Mouse (Mus musculus): ENCODE data around the gene Hspa2. TPM values are rescaled to one million over a fixed set of nuclear protein-coding genes. Genes with fewer than 3 reads are reported as not detected.

Gene Hspa2
- polyA plus RNA-seq, 1 experiment from 2014 or later: 15.4 TPM

- WGBS: 43% methylated on average over 7 of the region's 7 CpGs
- Histone ChIP-seq H3K4me1 (replicated peaks; ENCODE audit: control insufficient read depth, insufficient read depth, low read length) (peaks cover 19% of the 10 kb centered on the region), H3K36me3 (ENCODE audit: control insufficient read depth, insufficient read depth, low read length) (no peaks in the 10 kb centered on the region), H3K9ac (ENCODE audit: low read length) (no peak overlapping the region), H3K9me3 (ENCODE audit: control insufficient read depth, low read length) (no peaks in the 10 kb centered on the region), H3K27ac (ENCODE audit: low read length) (no peak overlapping the region), H3K4me3 (ENCODE audit: low read length) (no peak overlapping the region), H3K4me2 (ENCODE audit: low read depth, low read length) (no peak overlapping the region), H3K27me3 (ENCODE audit: control insufficient read depth, insufficient read depth, low read depth, low read length) (no peaks in the 10 kb centered on the region)
- ATAC-seq (ENCODE audit: low read depth): no peak
Measured at GRCm38 (mm10) chr12:76376649-76377048, 27.3 kb upstream of the Hspa2 start.

GRCm38 (mm10) chr12:76377059-76377458 is 26.9 kb upstream of the Hspa2 start:
- Histone ChIP-seq H3K27ac (ENCODE audit: low read length) (no peak overlapping the region), H3K9ac (ENCODE audit: low read length) (no peak overlapping the region), H3K4me1 (replicated peaks; ENCODE audit: control insufficient read depth, insufficient read depth, low read length) (peaks cover 16% of the 10 kb centered on the region), H3K9me3 (ENCODE audit: control insufficient read depth, low read length) (no peaks in the 10 kb centered on the region), H3K27me3 (ENCODE audit: control insufficient read depth, insufficient read depth, low read depth, low read length) (no peaks in the 10 kb centered on the region), H3K4me2 (ENCODE audit: low read depth, low read length) (no peak overlapping the region), H3K36me3 (ENCODE audit: control insufficient read depth, insufficient read depth, low read length) (no peaks in the 10 kb centered on the region), H3K4me3 (ENCODE audit: low read length) (no peak overlapping the region)
- no peak for ATAC-seq (ENCODE audit: low read depth)
- 93% methylated on average over 6 of the region's 6 CpGs for WGBS

GRCm38 (mm10) chr12:76377726-76378125 is 26.2 kb upstream of the Hspa2 start:
- H3K4me3 ChIP-seq (ENCODE audit: low read length): no peak overlapping the region
- no peaks in the 10 kb centered on the region for H3K27me3 ChIP-seq (ENCODE audit: control insufficient read depth, insufficient read depth, low read depth, low read length)
- H3K27ac ChIP-seq (ENCODE audit: low read length): no peak overlapping the region
- no peak overlapping the region for H3K9ac ChIP-seq (ENCODE audit: low read length)
- H3K36me3 ChIP-seq (ENCODE audit: control insufficient read depth, insufficient read depth, low read length): no peaks in the 10 kb centered on the region
- no peaks in the 10 kb centered on the region for H3K9me3 ChIP-seq (ENCODE audit: control insufficient read depth, low read length)
- H3K4me2 ChIP-seq (ENCODE audit: low read depth, low read length): no peak overlapping the region
- WGBS: 91% methylated on average over 3 of the region's 3 CpGs
- ATAC-seq (ENCODE audit: low read depth): no peak
- peaks cover 10% of the 10 kb centered on the region for H3K4me1 ChIP-seq (replicated peaks; ENCODE audit: control insufficient read depth, insufficient read depth, low read length)

GRCm38 (mm10) chr12:76378556-76378955 is 25.4 kb upstream of the Hspa2 start:
- 70% methylated on average over 5 of the region's 5 CpGs for WGBS
- no peaks in the 10 kb centered on the region for H3K36me3 ChIP-seq (ENCODE audit: control insufficient read depth, insufficient read depth, low read length)
- no peak overlapping the region for H3K9ac ChIP-seq (ENCODE audit: low read length)
- H3K4me3 ChIP-seq (ENCODE audit: low read length): no peak overlapping the region
- no peak overlapping the region for H3K4me2 ChIP-seq (ENCODE audit: low read depth, low read length)
- H3K27me3 ChIP-seq (ENCODE audit: control insufficient read depth, insufficient read depth, low read depth, low read length): no peaks in the 10 kb centered on the region
- H3K9me3 ChIP-seq (ENCODE audit: control insufficient read depth, low read length): no peaks in the 10 kb centered on the region
- no peak for ATAC-seq (ENCODE audit: low read depth)
- no peak overlapping the region for H3K27ac ChIP-seq (ENCODE audit: low read length)
- H3K4me1 ChIP-seq (replicated peaks; ENCODE audit: control insufficient read depth, insufficient read depth, low read length): peaks cover 5% of the 10 kb centered on the region

GRCm38 (mm10) chr12:76380151-76380550 is 23.8 kb upstream of the Hspa2 start:
- 59% methylated on average over 7 of the region's 7 CpGs for WGBS
- no peaks in the 10 kb centered on the region for H3K9me3 ChIP-seq (ENCODE audit: control insufficient read depth, low read length)
- no peak for ATAC-seq (ENCODE audit: low read depth)
- no peak overlapping the region for H3K27ac ChIP-seq (ENCODE audit: low read length)
- no peak overlapping the region for H3K4me2 ChIP-seq (ENCODE audit: low read depth, low read length)
- H3K4me3 ChIP-seq (ENCODE audit: low read length): no peak overlapping the region
- peaks cover 5% of the 10 kb centered on the region; the same call in 1 of the 2 replicates for H3K4me1 ChIP-seq (replicated peaks; ENCODE audit: control insufficient read depth, insufficient read depth, low read length)
- no peaks in the 10 kb centered on the region for H3K36me3 ChIP-seq (ENCODE audit: control insufficient read depth, insufficient read depth, low read length)
- H3K9ac ChIP-seq (ENCODE audit: low read length): no peak overlapping the region
- no peaks in the 10 kb centered on the region for H3K27me3 ChIP-seq (ENCODE audit: control insufficient read depth, insufficient read depth, low read depth, low read length)

GRCm38 (mm10) chr12:76385342-76385741 is 18.6 kb upstream of the Hspa2 start:
- no peak overlapping the region for H3K4me3 ChIP-seq (ENCODE audit: low read length)
- no peaks in the 10 kb centered on the region for H3K27me3 ChIP-seq (ENCODE audit: control insufficient read depth, insufficient read depth, low read depth, low read length)
- no peak overlapping the region for H3K4me2 ChIP-seq (ENCODE audit: low read depth, low read length)
- WGBS: 65% methylated on average over 8 of the region's 8 CpGs
- no peaks in the 10 kb centered on the region for H3K4me1 ChIP-seq (replicated peaks; ENCODE audit: control insufficient read depth, insufficient read depth, low read length)
- H3K36me3 ChIP-seq (ENCODE audit: control insufficient read depth, insufficient read depth, low read length): peaks cover 10% of the 10 kb centered on the region
- no peaks in the 10 kb centered on the region for H3K9me3 ChIP-seq (ENCODE audit: control insufficient read depth, low read length)
- no peak overlapping the region for H3K27ac ChIP-seq (ENCODE audit: low read length)
- ATAC-seq (ENCODE audit: low read depth): peak; percentile 54; the same call in 1 of the 2 replicates
- no peak overlapping the region for H3K9ac ChIP-seq (ENCODE audit: low read length)

- no peak overlapping the region for H3K27ac ChIP-seq (ENCODE audit: low read length)
Measured at GRCm38 (mm10) chr12:76388794-76389193, 15.2 kb upstream of the Hspa2 start.

GRCm38 (mm10) chr12:76391595-76392271 is 12.2 kb upstream of the Hspa2 start:
- Histone ChIP-seq H3K36me3 (ENCODE audit: control insufficient read depth, insufficient read depth, low read length) (peaks cover 1% of the 10 kb centered on the region; the same call in 1 of the 2 replicates), H3K27ac (ENCODE audit: low read length) (no peak overlapping the region), H3K4me2 (ENCODE audit: low read depth, low read length) (no peak overlapping the region), H3K4me3 (ENCODE audit: low read length) (no peak overlapping the region), H3K27me3 (ENCODE audit: control insufficient read depth, insufficient read depth, low read depth, low read length) (no peaks in the 10 kb centered on the region), H3K9me3 (ENCODE audit: control insufficient read depth, low read length) (no peaks in the 10 kb centered on the region), H3K9ac (ENCODE audit: low read length) (no peak overlapping the region), H3K4me1 (replicated peaks; ENCODE audit: control insufficient read depth, insufficient read depth, low read length) (no peaks in the 10 kb centered on the region)
- no peak for ATAC-seq (ENCODE audit: low read depth)
- WGBS: 72% methylated on average over 3 of the region's 3 CpGs

More at GRCm38 (mm10) chr12:76388794-76389193, 15.2 kb upstream of the Hspa2 start:
- ATAC-seq (ENCODE audit: low read depth): no peak
- no peak overlapping the region for H3K4me2 ChIP-seq (ENCODE audit: low read depth, low read length)
- H3K4me1 ChIP-seq (replicated peaks; ENCODE audit: control insufficient read depth, insufficient read depth, low read length): no peaks in the 10 kb centered on the region
- no peak overlapping the region for H3K9ac ChIP-seq (ENCODE audit: low read length)
- H3K27me3 ChIP-seq (ENCODE audit: control insufficient read depth, insufficient read depth, low read depth, low read length): no peaks in the 10 kb centered on the region
- H3K9me3 ChIP-seq (ENCODE audit: control insufficient read depth, low read length): no peaks in the 10 kb centered on the region
- no peak overlapping the region for H3K4me3 ChIP-seq (ENCODE audit: low read length)
- H3K36me3 ChIP-seq (ENCODE audit: control insufficient read depth, insufficient read depth, low read length): peaks cover 10% of the 10 kb centered on the region
- WGBS: 67% methylated on average over 11 of the region's 11 CpGs

- H3K36me3 ChIP-seq (ENCODE audit: control insufficient read depth, insufficient read depth, low read length): no peaks in the 10 kb centered on the region
- ATAC-seq (ENCODE audit: low read depth): no peak
- H3K27me3 ChIP-seq (ENCODE audit: control insufficient read depth, insufficient read depth, low read depth, low read length): no peaks in the 10 kb centered on the region
- no peak overlapping the region for H3K9ac ChIP-seq (ENCODE audit: low read length)
- H3K4me3 ChIP-seq (ENCODE audit: low read length): no peak overlapping the region
- no peak overlapping the region for H3K4me2 ChIP-seq (ENCODE audit: low read depth, low read length)
- H3K27ac ChIP-seq (ENCODE audit: low read length): no peak overlapping the region
- H3K4me1 ChIP-seq (replicated peaks; ENCODE audit: control insufficient read depth, insufficient read depth, low read length): no peaks in the 10 kb centered on the region
- H3K9me3 ChIP-seq (ENCODE audit: control insufficient read depth, low read length): no peaks in the 10 kb centered on the region
- 61% methylated on average over 5 of the region's 5 CpGs for whole genome bisulfite sequencing
Measured at GRCm38 (mm10) chr12:76392979-76393378, 11.0 kb upstream of the Hspa2 start.

Data from lung, embryonic 16.5 days (tissue).